Mouse (Mus musculus): Measurements from ENCODE around the gene Hoxd10. TPM values are rescaled to one million over a fixed set of nuclear protein-coding genes. Genes with fewer than 3 reads are reported as not detected.
A peak's percentile ranks its signal among the peaks of the same experiment; 100 is the strongest.

The Hoxd10 gene
- total and polyA plus RNA-seq, 2 experiments from 2014 or later, result not detected

DNA sequence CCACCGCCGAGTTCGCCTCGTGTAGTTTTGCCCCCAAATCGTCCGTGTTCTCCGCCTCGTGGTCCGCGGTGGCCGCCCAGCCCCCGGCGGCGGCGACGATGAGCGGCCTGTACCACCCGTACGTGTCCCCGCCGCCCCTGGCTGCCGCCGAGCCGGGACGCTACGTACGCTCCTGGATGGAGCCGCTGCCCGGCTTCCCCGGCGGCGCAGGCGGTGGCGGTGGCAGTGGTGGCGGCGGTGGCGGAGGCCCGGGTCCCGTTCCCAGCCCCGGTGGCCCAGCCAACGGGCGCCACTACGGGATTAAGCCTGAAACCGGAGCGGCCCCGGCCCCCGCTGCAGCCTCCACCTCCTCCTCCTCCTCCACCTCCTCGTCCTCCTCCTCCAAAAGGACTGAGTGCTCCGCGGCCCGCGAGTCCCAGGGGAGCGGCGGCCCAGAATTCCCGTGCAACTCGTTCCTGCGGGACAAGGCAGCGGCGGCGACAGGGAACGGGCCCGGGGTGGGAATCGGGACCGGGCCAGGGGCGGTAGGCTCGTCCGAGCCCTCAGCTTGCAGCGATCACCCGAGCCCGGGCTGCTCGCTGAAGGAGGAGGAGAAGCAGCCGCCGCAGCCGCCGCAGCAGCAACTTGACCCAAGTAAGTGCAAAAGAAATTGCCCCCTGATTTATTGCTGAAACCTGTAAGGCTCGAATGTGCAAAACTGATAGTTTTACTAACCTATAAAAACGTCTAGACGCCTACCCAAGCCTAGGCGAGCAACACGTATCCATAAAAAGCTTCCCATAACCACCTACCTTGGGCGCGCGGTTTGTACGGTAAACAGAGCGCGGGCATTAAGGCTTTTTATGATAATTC, 6.7 kb downstream of the Hoxd10 start:
- H3K4me2 ChIP-seq (ENCODE audit: low read depth), result peak overlapping the region; percentile 35
- no peaks in the 10 kb centered on the region for H3K9me3 ChIP-seq (ENCODE audit: low read length)
- TF ChIP-seq CTCF (IDR thresholded peaks at IDR 0.05; ENCODE audit: low read depth), result no peak
- 3% methylated on average over 73 of the region's 86 CpGs for WGBS
- H3K4me3 ChIP-seq (ENCODE audit: low read depth, low read length), result peak overlapping the region; percentile 22; the same call in 1 of the 2 replicates
- no peak for DNase-seq
- no peaks in the 10 kb centered on the region for H3K36me3 ChIP-seq (ENCODE audit: insufficient read depth)
- H3K4me1 ChIP-seq (ENCODE audit: insufficient read depth), result no peaks in the 10 kb centered on the region
- no peak overlapping the region for H3K27ac ChIP-seq (ENCODE audit: low read depth, low read length)
- H3K27me3 ChIP-seq (ENCODE audit: insufficient read depth, low read length), result peaks cover 85% of the 10 kb centered on the region
- 0 out of 2 replicates have a peak, but pooled peaks have one; percentile 17 for ATAC-seq
- H3K9ac ChIP-seq, result no peak overlapping the region

DNA sequence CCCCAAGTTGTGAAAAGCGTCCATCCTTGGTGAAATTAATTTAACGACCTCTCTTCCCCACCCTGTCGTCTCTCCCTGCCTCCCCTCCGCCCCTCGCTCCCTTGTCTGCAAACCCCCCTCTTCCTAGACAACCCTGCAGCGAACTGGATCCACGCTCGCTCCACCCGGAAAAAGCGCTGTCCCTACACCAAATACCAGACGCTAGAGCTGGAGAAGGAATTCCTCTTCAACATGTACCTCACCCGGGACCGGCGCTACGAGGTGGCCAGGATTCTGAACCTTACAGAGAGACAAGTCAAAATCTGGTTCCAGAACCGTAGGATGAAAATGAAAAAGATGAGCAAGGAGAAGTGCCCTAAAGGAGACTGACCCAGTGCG, 7.3 kb downstream of the Hoxd10 start:
- no peak overlapping the region for H3K4me2 ChIP-seq (ENCODE audit: low read depth)
- no peak for TF ChIP-seq CTCF (IDR thresholded peaks at IDR 0.05; ENCODE audit: low read depth)
- H3K9me3 ChIP-seq (ENCODE audit: low read length), result no peaks in the 10 kb centered on the region
- 3% methylated on average over 17 of the region's 17 CpGs for WGBS
- no peaks in the 10 kb centered on the region for H3K36me3 ChIP-seq (ENCODE audit: insufficient read depth)
- DNase-seq, result no peak
- no peak overlapping the region for H3K4me3 ChIP-seq (ENCODE audit: low read depth, low read length)
- peaks cover 84% of the 10 kb centered on the region for H3K27me3 ChIP-seq (ENCODE audit: insufficient read depth, low read length)
- ATAC-seq, result no peak
- no peak overlapping the region for H3K9ac ChIP-seq
- no peaks in the 10 kb centered on the region for H3K4me1 ChIP-seq (ENCODE audit: insufficient read depth)
- H3K27ac ChIP-seq (ENCODE audit: low read depth, low read length), result no peak overlapping the region

GRCm38 (mm10) chr2:74699664-74700545, 8.2 kb downstream of the Hoxd10 start:
- Histone ChIP-seq H3K27me3 (ENCODE audit: insufficient read depth, low read length) (peaks cover 84% of the 10 kb centered on the region), H3K36me3 (ENCODE audit: insufficient read depth) (no peaks in the 10 kb centered on the region), H3K27ac (ENCODE audit: low read depth, low read length) (no peak overlapping the region), H3K4me3 (ENCODE audit: low read depth, low read length) (no peak overlapping the region), H3K4me1 (ENCODE audit: insufficient read depth) (no peaks in the 10 kb centered on the region), H3K4me2 (ENCODE audit: low read depth) (no peak overlapping the region), H3K9ac (no peak overlapping the region), H3K9me3 (ENCODE audit: low read length) (no peaks in the 10 kb centered on the region)
- DNase-seq (no peak), ATAC-seq (no peak)
- 2% methylated on average over 23 of the region's 23 CpGs for WGBS
- no peak for TF ChIP-seq CTCF (IDR thresholded peaks at IDR 0.05; ENCODE audit: low read depth)

- no peak overlapping the region for H3K4me3 ChIP-seq (ENCODE audit: low read depth, low read length)
- H3K27ac ChIP-seq (ENCODE audit: low read depth, low read length), result no peak overlapping the region
- WGBS, result 3% methylated on average over 22 of the region's 22 CpGs
- no peaks in the 10 kb centered on the region for H3K36me3 ChIP-seq (ENCODE audit: insufficient read depth)
- H3K4me1 ChIP-seq (ENCODE audit: insufficient read depth), result no peaks in the 10 kb centered on the region
- DNase-seq (no peak), ATAC-seq (no peak)
- no peak for TF ChIP-seq CTCF (IDR thresholded peaks at IDR 0.05; ENCODE audit: low read depth)
- peaks cover 80% of the 10 kb centered on the region for H3K27me3 ChIP-seq (ENCODE audit: insufficient read depth, low read length)
- no peaks in the 10 kb centered on the region for H3K9me3 ChIP-seq (ENCODE audit: low read length)
- H3K9ac ChIP-seq, result no peak overlapping the region
- H3K4me2 ChIP-seq (ENCODE audit: low read depth), result no peak overlapping the region
These were observed 8.9 kb downstream of the Hoxd10 start for GRCm38 (mm10) chr2:74700546-74701112.

DNA sequence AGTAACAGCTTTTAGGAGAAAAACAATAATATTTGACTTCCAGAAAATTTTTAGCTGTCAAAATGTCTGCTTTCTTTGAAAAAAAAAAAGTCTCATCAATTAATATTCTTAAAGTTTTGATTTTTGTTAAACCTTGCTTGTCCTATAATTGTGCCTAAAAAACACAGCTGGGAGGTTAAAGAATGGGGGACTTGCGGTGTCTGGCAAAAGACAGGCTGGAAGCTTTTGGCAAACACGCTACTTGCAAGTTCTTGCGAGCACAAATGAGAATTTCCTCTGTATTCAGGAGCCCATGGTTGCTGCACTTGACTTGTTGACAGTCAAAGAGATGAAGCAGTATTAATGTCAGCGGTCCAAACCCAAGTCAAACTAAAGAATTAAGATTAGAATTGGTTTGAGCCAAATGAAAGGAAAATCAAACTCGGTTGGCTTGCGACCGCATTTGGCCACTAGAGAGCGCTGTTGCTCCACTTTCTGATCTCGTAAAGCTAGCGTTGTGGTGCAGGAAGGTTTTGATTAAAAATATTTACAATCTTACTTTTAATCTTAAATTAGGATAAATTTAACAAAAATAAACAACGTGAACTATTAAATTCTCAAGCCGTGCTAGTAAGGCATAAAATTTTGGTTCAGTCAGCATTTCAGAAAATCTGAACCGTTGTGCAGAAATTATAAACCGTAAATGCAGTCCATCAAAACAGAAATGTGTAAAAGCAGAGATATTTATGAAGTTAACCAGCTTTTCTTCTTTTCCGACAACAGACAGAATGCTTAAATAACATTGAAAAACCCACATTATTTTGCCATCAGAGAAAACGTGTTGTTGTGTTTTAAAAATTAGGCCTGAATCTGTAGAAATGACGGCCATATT, 10.5 kb downstream of the Hoxd10 start:
- peaks cover 78% of the 10 kb centered on the region for H3K27me3 ChIP-seq (ENCODE audit: insufficient read depth, low read length)
- WGBS, result 10% methylated on average over 17 of the region's 17 CpGs
- no peak overlapping the region for H3K4me2 ChIP-seq (ENCODE audit: low read depth)

DNA sequence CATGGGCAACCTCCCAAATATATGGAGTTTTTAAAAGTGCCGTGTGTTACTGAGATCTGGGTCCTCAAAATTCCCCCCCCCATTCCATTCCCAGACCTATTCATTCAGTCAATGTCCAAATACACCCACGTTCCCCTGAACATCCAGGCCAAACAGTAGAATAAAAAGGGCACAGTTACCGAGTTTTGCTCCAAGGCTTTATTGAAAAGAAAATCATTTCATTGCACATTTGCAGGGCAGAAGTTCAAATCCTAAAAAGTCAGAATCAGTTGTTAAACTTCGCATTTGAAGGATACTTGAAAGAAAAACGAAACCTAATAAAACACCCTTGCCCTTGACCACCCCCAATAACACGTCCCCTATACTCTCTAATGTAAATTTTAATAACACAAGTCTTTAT, 11.1 kb downstream of the Hoxd10 start:
- Histone ChIP-seq H3K36me3 (ENCODE audit: insufficient read depth) (no peaks in the 10 kb centered on the region), H3K27me3 (ENCODE audit: insufficient read depth, low read length) (peaks cover 78% of the 10 kb centered on the region), H3K4me1 (ENCODE audit: insufficient read depth) (no peaks in the 10 kb centered on the region), H3K4me3 (ENCODE audit: low read depth, low read length) (no peak overlapping the region), H3K9me3 (ENCODE audit: low read length) (no peaks in the 10 kb centered on the region), H3K4me2 (ENCODE audit: low read depth) (no peak overlapping the region), H3K9ac (no peak overlapping the region), H3K27ac (ENCODE audit: low read depth, low read length) (no peak overlapping the region)
- 14% methylated on average over 6 of the region's 6 CpGs for WGBS
- ATAC-seq, result no peak
- no peak for TF ChIP-seq CTCF (IDR thresholded peaks at IDR 0.05; ENCODE audit: low read depth)
- DNase-seq, result no peak

More for the DNA sequence above, 10.5 kb downstream of the Hoxd10 start:
- Histone ChIP-seq H3K9ac (no peak overlapping the region), H3K4me1 (ENCODE audit: insufficient read depth) (no peaks in the 10 kb centered on the region), H3K27ac (ENCODE audit: low read depth, low read length) (no peak overlapping the region), H3K4me3 (ENCODE audit: low read depth, low read length) (no peak overlapping the region), H3K36me3 (ENCODE audit: insufficient read depth) (no peaks in the 10 kb centered on the region), H3K9me3 (ENCODE audit: low read length) (no peaks in the 10 kb centered on the region)
- ATAC-seq (peak; percentile 58; the same call in 1 of the 2 replicates), DNase-seq (peak; percentile 94)
- peak; percentile 91 for TF ChIP-seq CTCF (IDR thresholded peaks at IDR 0.05; ENCODE audit: low read depth)

Measured in forebrain, postnatal 0 days (tissue).